Mouse (Mus musculus) cerebellum, postnatal 25 days (tissue): Measurements from ENCODE around the gene Lama4.

Source experiments
- DNase-seq, 2 experiments: peaks; one replicate each; pipeline ENCODE4 v3.0.0; 2021; ENCODE audit warnings: mixed read lengths in 2 of 2

The Lama4 gene

DNA sequence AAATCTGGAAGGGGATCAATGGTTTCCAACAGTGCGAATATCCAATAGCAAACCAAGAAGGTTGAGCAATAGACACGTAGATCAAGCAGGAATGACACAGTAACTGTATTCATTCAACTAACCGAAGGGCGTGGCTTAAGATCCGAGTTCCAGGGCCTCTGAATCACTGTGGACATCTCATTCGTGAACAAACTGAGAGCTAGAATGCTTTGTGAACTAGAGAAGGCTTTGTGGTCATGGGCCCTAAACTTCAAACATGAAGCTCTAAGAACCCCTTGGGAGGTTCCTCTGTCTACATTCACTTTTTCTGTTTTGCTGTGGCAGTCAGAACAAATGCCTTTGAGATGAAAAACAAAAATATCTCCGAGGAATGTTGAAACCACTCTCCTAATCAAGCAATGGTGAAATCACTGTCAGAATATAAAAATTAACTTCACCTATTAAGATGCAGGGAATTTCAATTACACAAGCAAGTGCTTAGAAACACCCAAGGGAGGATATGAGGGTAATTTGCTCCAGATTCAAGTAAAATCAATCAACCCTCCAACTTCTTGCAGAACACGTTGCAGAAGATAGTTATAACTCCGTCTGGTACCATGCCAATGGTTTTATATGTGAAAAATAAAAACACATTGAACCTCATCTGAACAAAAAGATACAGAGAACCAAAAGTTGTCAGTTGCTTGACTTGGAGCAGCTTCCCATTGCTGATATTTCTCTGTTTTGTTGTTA is 29.6 kb downstream of the Lama4 start:
- no peak for DNase-seq

DNA sequence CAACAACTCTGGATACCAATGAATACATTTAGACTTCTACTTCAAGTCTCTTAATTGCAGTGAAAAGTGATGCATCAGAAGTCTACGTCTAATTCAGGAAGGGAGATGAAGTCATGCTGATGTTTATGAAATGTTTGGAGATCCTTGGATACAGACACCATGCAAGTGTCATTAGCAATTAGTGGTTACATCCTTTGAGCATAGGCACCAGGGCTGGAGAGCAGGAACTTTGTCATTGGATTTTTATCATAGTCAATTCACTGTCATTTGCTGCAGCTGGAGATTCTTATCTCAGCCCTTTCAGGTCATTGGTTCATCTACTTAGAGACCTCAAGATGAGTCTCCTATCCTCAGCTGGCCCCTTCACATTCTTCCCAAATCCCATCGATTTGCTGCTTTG is 30.6 kb downstream of the Lama4 start:
- DNase-seq = no peak

DNA sequence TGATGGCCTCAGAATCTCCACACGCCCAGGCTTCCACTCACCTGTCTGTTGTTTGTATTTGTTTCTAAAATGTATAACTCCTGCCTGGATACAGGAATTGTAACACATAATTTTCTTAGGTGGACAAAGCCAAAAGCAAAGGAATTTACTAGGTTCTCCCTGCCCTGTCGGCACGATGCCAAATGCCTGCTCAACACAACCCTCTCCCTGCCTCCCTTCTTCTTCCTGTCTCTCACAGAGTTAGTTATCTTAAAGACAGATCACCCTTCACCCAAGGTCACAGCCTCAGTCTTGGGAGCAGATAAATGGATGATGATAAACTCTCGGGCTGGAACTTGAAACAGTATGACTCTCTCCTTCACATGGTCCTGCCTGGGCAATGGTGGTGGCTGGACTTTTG is 35.6 kb downstream of the Lama4 start:
- no peak for DNase-seq

DNA sequence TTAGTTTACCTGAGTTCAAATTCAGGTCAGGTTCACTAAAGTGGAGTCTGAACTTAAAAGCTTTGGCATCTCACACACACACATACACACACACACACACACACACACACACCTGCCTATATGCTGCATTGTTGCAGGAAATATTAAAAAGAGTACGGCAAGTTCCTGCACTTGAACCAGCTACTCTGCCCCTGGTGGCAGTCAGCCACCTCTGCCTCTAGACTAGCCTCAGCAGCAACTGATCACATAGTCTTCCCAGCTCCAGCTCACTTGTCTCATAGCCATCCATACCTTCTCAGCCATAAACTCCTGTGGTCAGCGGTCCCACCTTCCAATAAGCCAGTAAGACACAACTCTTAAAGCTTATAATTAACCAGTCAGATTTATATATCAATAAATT is 37.2 kb downstream of the Lama4 start:
- no peak for DNase-seq

DNA sequence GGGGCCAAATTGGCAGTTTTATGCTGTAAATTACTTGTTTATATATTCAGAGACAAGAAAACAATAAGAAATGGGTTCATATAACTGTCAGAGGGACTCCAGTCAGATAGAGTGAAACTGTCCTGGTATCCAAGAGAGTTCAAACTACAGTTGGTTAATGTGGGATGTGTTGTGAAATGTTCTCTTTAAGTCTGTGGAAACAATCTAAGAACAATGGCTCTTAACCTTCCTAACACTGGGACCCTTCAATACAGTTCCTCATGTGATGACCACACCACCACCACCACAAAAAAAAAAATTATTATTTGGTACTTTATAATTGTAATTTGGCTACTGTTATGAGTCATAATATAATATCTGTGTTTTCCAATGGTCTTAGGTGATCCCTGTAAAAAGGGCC is 38.2 kb downstream of the Lama4 start:
- no peak for DNase-seq

DNA sequence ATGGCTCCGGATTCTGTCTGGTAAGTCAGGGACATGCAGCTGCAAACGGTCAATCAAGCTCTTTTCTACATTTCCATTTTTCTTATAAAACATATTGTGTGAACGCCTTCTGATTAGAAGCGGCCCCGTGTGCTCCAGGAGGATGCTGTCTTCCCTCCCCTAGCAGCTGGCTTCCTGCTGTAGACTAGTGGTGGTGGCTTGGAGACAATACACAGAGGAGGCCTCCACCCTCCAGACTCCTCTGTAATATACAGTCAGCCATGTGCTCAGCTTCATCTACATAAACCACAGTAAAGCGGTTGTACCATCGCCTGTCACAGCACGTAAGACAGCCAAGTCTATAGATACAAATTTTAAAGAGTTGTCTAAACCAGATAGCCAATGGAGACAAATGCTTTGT is 40.2 kb downstream of the Lama4 start:
- no peak for DNase-seq

DNA sequence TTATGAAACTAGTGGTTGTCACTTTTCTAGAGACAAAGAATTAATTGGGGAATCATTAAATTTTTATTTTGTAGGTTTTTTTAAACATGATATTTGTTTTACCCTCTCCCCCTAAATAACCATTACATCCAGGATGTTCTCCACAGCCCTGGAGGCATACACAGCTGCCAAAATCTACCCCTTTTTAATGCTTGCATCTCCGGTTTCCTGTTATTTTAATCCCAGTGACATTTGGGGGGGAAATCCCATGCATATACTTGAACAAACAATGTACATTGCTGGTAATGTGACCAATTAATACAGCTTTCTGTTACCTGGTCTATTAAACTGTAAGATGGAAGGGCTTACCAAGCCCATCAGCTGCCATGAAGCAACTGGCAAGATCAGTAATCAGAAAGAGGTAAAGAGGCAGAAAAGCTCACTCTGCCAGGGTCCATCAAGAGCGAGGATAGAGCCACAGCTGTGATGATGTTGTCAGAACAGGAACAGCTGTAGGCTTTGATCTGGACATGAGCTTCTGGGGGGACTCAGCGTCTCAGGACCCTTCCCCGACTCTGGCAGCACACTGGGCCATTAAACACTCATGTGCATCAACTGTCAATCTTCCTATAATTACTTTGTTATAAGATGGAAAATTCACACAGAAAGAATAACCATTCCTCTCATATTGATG is 41.3 kb downstream of the Lama4 start:
- DNase-seq = no peak

DNA sequence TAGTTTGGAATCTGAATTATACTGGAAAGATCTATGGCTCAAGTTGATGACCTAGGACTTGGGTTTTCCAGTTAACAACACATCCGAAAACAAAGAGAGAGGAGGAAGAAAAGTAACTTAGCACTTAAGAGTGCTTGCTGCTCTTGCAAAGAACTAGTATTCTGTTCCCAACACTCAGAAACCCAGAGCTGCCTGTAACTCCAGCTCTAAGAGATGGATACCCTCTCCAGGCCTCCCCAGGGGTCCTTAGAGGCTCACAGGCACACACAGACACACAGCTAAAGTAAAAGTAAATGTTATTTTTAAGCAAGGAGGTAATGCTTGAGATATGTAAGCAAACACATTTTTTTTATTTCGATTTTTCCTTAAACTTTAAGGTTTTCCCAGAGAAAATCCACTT is 49.5 kb downstream of the Lama4 start:
- no peak for DNase-seq

DNA sequence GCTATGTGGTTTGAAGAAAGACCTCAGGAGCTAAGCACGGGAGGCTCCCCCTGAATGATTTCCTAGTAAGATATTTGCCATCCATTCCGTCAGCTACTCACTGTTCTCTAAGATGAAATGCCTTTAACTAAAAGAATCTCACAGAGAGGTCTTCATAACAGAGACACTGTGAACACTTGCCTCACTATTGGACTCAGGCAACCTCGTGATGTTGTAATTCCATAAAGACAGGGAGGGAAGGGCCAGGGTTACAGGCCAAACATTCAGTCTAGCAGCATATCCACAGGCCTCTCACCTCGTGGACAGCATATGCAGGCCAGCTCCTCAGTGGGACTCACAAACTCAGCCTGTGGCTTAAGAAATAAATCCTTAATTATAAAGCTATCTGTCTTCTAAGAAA is 52.7 kb downstream of the Lama4 start:
- DNase-seq = no peak

DNA sequence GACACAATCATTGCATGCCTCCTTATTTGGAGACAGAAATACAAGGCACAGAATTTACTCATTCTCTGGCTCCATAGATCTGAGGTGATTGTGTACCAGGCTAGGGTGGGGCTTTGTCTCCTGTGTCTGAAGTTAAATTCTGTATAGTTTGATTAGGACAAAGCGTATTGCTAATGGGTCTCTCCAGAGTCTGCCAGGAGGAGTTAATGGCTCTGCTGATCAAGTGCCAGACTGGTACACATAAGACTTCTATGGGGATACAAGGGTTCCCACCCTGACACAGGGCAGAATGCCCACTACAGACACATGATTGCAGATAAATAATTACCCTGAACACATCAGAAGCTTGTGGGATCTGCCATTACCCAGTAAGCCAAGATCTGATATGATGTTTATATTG is 53.3 kb downstream of the Lama4 start:
- no peak for DNase-seq

DNA sequence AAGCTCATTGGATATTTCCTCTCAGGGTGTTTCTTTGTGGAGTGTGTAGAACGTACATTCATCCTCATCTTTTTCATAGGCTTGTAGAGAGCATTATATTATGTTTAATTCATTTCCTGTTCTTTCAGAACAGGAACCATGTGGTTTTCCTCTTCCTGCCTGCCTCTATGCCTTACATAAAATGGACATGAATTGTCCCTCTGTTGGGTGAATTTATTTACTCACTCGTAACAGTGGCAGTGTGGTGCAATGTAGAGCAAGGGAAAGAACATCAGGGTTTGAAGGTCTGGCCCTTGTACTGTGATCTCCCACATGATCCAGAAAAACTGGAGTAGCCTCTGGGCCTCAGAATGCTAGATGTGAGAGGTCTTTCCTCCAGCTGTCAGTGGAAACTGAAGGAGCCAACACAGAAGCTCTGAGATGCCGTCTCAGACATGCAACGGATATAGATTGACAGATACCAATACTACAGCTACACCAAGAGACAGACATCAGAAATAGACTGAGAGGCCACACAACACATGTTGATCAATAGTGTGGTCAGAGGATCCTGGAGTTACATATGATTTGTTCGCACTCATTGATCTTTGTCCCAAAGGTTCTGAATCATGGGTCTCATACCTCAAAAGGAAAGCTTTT is 58.4 kb downstream of the Lama4 start:
- DNase-seq = no peak

DNA sequence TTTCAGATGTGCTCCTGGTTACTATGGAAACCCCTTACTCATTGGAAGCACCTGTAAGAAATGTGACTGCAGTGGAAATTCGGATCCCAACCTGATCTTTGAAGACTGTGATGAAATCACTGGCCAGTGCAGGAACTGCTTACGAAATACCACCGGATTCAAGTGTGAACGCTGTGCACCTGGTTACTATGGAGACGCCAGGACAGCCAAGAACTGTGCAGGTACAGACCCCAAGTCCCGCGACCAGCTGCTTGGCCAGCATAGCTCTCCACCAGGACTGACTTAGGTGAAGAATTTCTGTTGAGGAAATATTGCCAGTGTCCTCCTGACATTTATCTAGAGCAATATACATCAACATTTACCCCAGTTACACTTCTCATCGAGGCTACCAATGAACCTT is 61.2 kb downstream of the Lama4 start:
- no peak for DNase-seq

DNA sequence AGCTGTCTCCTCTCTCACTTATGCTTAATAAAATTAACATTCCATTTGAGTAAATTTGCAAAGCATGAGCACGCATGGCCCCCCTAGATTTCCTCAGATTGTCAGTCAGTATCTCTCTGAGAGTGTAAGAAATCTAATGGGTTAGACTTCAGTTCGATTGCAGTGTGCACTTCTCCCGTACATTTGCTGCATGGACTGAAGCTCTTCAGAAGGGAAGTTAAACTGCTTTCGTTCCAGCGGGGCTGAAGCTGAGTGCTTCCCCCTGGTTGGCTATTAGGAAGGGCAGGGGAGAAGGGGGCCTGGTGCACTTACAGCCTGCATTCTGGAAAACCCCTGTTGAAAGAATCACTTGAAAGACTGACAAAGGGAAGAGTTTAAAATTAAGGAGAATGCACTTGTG is 61.7 kb downstream of the Lama4 start:
- no peak for DNase-seq

DNA sequence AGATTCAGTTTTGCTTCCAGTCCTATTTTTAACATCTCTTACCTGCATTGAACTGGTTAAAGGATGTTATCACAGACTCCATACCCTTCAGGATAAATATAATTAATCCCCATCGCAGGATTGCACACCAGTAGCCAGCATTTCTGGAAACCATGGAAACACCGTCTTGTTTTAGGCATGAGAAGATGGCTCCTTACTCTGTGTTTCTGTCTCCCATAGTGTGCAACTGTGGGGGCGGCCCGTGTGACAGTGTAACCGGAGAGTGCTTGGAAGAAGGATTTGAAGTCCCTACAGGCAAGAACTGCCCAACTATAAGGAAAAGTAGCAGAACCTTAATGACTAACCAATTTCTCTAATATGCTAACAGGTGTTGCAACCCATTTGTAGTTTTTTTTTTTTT is 63.1 kb downstream of the Lama4 start:
- DNase-seq = no peak

DNA sequence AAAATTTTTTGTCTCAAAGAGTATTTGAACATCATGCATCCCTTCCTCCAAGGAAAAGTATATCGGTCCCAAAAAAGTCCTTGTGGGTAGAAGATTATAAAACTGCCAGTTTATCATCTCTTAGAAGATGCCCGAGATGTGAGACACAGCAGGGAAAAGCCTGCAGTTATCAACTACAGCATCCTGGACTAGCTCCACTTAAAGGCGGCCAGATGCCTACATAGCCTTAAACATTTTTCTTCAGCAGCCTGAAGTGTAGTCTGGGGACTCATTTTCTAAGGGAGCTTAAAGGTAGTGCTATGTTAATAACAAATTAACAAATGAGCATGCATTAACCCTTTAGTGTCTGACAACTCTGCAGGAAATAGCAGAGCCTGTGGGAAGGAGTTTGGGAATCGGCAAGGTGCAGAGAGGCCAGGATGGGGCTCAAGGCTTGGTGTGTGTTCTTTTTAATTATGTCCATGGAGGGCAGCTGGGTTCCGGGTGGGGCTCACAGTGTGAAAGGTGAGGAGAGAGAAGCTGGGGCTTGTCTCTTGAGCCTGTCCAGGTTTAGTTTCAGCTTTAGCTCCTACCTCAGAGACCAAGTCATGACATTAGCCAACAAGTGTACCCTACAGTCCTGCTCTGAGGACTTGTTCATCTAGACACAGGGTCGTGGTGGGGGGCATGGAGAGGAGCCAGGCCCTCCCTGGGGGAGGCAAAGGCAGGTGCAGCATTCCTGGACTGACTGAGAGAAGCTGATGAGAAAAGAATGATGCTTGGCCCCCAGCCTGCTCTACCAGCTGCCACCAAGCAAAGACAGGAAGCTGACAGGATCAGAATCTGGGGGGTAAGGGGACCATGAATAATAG is 64.2 kb downstream of the Lama4 start:
- peak in 1 of 2 experiments; percentile 3 for DNase-seq

DNA sequence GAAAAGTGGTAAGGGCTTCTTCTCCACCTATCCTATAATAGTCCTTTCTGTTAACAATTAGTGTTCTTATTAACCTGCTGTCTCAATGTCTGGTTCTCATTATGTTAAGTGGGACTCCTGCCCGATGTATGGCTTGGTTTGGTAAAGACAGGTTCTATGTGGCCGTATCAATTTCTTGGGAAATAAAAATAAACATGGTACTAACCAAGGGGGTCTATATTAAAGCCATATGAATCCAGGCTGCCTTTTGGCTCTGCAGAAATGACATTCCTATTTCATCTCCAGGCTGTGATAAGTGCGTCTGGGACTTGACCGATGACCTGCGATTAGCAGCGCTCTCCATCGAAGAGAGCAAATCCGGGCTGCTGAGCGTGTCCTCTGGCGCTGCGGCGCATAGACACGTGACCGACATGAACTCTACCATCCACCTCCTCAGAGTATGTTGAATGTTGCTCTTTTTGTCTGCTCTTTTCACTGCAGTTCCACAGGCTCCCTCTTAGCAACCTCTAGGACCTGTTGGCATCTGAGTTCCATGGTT is 64.9 kb downstream of the Lama4 start:
- DNase-seq = no peak

DNA sequence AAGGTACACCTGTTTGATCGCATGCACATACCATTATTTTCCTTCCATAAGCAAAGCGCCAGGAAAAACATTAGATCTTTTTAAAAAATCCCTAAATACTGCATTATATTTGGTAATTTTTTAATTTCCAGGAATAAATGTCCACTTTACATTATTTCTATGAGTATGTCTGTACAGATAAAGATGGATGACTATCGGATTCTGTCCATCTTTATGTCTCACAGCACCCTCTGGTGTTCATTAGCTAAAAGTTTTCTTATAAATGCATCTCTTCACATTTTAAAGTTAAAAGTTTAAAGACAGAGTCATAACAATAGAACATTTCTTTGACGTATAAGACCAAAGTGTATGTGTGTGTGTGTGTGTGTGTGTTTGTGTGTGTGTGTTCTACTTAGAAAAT is 74.2 kb downstream of the Lama4 start:
- no peak for DNase-seq

DNA sequence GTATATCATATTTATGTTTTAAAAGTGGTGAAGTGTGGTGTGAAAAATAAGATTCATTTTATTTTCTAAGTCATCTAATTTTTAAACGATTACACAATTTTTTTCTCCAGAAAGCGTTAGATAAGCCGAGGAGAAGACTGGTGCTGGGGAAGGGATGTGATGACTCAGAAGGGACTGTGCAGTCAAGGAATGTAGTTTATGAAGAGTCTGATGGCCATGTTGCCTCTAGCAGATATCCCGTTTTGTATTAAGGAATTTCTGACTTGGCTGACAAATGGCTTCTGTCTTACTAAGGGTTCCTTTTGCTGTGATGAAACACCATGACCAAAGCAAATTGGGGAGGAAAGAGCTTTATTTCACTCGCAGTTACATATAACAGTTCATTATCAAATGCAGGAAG is 74.7 kb downstream of the Lama4 start:
- DNase-seq = no peak

DNA sequence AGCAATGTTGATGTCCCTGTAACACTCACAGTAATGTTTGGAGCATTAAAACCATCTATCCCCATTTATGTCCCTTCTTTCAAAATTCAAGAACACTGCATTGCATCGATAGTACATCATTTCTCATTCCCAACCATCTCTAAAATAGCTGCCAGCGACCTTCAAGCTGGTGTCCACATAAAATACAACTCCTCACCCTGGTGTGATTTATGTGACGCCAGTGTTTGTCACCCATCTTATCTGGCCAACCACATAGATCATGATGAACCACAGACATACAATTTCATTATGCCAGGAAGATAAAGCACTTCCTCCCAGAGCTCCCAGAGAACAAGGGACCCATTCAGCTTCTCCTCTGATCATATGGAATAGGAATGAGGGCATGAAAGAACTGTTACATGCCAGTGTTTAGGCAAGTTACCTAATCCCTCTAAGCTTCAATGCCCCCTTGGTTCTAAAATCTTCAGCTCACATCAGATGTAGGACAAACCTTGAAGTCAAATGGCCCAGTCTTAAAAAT is 79.2 kb downstream of the Lama4 start:
- DNase-seq = no peak

DNA sequence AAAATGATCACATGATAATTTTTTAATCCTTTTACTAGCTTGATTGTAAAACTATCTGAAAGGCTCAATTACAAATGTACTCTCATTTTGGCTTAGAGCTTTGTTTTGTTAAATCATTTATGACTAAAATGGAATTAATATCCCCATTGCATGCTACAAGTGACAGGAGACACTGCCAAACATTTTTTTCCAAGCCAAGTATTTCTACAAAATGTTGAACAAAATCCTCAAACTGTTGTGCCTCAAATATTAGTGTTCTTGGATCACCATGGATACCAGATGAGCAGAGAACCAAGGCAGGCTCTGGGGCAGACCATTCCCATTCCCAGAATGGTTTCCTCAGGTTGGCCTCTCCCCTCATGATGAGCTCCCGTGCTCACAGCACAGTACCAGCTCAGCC is 79.8 kb downstream of the Lama4 start:
- no peak for DNase-seq

DNA sequence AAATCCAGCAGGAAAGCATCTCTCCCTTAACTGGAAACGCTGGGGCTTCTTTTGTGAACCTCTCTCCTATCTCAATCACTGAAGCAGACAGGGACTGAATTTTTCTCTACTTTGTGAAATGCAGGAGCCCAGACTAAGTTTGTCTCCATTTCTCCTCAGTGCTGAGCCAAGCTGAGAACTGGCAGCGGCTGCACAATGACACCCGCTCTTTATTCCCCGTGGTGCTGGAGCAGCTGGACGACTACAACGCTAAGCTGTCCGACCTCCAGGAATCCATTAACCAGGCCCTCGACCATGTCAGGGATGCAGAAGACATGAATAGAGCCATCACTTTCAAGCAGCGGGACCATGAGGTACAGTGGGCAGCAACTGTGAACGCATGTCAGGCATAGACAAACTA is 82.5 kb downstream of the Lama4 start:
- no peak for DNase-seq

DNA sequence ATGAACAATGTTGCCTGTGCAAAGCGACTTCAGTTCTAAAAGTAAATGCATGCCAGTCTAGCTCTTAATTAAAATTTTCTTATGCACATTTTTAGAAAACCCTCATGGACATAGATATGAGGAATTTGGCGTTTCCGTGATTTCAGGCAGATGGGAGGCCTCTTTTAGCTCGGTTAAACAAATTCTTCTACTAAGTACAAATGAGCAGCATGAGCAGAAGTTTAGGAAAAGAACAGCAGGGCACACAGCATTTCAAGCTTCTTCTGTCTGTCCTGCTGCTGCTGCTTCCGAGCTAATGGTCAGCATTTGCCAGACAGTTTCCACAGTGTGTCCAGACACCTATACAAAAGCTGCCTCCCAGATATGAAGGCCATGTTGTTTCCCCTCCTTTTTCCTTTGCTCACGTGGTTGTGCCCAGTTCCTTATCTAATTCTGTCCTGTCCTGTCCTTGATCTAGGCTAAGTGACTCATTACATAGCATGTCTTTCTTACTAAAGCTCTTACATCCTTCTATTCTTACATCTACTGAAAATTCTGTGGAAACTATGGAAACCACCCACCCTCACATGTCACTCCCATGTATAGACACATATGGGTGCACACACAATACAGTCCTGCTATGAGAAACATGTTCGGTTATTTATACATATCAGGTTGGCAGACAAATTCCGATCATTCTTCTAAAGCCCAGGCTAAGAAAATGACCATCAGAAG is 84.4 kb downstream of the Lama4 start:
- DNase-seq = no peak
